Mouse (Mus musculus): ENCODE results near the gene Caprin2. TPM values are rescaled to one million over a fixed set of nuclear protein-coding genes. Genes with fewer than 3 reads are reported as not detected.

Caprin2 gene
- polyA plus RNA-seq (2012; rRNA removed) = 19.8 and 20.8 TPM in 2 replicates

DNA sequence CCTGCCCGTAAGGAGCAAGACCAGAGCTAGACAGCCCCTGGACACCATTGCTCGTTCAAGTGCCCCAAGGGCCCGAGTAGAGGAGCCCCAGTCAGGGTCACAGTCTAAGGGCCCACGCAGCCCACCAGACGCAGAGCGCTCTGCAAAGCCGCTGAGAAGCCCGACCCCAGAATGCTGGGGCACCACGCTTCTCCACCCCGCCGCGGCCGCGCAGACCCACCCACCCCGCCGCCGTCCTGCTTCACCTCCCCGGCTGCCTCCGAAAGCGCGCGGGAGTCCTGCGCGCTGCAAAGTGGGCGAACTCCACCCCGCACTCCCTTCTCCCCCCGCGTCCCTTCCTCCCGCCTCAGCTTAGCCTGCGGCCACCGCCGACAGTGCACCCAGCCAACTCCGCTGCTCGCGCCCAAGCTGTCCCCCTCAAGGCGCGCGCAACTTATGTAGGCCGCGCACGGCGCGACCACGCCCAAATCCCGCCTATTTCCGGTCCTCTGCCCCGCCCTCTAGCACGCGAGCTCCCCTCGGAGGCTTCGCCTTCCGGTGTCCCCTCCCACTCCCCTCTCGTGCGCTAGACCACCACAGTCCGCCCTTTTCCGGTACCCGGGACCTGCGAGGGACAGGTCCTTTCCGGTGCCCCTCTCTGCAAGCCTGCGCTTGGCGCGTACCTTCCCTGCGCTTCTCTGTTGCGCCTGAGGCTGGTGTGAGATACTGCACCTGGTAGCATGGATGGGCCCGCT, at the start of gene Caprin2:
Caprin2 (minus strand) TSS at position 465 of the 734 bp plus-strand sequence.

DNA sequence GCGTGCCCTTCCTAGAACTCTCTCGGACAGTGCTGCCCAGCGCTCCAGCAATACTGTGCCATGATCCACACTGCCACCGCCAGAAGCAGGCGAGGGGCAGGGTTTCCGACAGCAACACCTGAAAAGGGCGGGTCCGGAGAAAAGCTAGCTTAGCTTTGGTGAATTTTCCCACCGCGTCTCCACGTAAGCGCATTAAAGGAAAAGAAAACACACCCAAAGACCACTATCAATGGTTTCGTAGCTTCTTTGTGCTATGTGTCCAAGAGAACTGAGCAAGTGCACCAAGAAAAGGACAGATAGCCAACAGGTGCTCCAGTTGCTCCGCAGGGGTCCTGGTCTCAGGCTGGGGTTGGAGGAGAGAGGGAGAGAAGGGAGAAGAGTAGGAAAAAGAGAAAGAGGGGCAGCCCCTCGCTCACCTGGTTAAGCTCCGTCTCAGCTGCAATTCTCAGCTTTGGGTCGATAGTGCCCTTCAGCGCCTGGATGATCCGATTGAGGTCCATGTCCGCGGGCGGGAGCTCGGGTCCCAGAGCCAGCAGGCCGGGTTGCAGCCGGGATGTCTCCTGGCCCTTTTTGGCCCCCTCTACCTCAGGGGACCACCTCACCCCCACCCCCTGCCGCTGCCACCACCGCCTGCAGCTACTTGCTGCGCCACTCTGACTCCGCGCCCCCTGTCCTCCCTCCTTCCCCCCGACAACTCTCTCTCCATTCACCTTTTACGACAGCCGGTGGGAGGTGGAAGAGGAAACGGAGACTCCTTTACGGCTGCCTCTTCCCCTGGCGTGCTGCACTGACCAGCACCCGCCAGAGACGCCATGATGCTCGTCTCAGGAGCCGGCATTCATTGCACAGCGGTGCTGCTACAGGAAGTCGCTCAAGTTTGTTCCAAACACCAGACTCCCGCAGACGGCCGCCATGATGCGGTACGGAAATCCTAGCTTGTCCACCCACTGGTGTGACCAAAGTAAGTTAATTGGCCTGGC, 65.0 kb downstream of the Caprin2 start, which contains the start of gene Ipo8:
Ipo8 (minus strand) TSS at position 720 of the 980 bp plus-strand sequence.

Other genes starting within 250 kb of the Caprin2 start
- 20.3 and 21.0 TPM in 2 replicates for gene Ipo8, start 64.8 kb downstream of the Caprin2 start, polyA plus RNA-seq (2012; rRNA removed)
- gene Sinhcaf, start 50.2 kb upstream of the Caprin2 start, polyA plus RNA-seq (2012; rRNA removed) = 19.9 and 20.9 TPM in 2 replicates
- gene Dennd5b, start 205.4 kb upstream of the Caprin2 start, polyA plus RNA-seq (2012; rRNA removed) = 11.2 and 11.6 TPM in 2 replicates
- gene Gm10203, start 233.9 kb upstream of the Caprin2 start, polyA plus RNA-seq (2012; rRNA removed) = not detected in 2 replicates
- gene Etfbkmt, start 243.6 kb upstream of the Caprin2 start, polyA plus RNA-seq (2012; rRNA removed) = 5.0 and 6.9 TPM in 2 replicates

Measured in central nervous system, embryonic 18 days (tissue).